Mouse (Mus musculus) spleen, postnatal 4 days (tissue): ENCODE measurements around the gene Kif6.

ENCODE experiments used
- DNase-seq, 2 experiments: peaks; one replicate each; pipeline ENCODE4 v3.0.0; 2022; ENCODE audit warnings: low spot score in 2 of 2

Gene Kif6

DNA sequence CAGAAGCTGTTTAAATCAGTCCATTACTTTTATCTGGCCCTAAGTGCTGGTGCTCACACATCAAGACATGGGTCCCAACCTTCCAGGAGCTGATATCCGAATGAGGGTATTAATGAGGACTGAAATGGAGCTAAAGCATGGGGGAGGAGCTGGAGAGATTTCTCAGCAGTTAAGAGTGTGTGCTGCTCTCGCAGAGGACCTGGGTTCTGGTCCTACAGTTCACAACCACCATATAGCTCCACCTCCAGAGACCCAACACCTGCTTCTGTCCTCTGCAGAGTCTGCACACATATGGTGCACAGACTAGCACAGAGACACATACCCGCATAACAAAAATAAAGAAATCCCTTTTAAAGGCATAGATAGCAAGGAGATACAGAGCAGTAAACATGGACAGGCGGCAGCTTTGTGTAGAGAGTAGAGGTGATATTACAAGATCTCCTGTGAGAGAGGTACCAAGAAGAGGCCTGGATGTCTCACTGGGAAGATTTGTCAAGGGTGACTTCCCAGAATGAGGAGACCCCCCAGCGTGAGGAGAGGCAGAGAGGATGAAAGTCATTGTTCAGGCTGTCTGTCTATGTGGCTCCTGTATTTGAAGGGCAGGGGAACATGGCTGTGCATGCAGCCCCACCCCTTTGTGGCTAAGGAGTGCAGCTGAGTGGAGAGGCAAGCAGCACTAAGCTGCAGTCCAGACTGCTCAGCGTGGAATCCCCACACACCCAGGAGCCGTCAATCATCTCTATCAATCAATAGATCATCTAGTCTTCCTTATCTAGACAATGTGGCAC lies 173.4 kb downstream of the Kif6 start:
- no peak for DNase-seq

DNA sequence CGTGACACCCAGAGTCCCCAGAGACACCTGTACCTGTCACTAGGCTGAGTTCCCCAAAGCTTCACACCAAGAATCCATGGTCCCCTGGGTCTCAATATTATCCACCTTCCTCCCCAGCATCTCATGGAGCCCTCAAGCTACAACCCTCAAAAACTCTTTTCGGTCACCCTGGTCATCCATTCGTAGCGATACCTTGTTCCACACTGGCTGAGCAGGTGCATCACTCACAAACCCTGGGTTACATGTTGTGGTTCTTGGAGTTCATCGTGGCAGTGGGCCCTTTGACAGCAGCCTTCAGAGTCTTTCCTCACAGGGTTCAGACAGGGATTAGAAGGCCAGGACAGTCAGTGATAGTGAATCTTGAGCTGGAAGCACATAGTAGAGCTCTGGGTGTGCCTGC lies 176.6 kb downstream of the Kif6 start:
- no peak for DNase-seq

DNA sequence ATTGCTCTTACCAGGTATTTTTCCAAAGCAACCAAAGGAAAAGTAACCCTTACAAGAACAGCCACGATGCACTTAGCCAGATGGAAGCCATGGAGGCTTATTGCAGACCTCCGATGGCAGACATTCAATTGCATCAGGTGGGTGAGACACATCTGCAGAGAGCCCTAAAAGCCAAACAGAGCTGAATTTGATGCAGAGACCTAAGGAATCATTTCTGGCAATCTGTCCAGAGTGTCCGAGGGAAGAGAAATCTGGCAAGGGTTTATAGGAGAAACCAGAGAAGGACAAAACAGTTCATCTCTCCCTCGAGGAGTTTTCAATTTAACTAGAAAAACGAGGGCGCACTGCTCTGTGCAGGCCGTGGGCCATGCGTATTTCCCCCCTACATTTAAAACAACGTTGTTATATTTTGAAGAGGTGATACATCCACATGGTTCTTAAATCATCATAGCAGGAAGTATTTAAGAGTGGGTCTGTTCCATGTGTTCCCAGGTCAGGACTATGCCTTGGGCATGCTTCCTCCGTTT lies 177.3 kb downstream of the Kif6 start:
- DNase-seq: no peak

DNA sequence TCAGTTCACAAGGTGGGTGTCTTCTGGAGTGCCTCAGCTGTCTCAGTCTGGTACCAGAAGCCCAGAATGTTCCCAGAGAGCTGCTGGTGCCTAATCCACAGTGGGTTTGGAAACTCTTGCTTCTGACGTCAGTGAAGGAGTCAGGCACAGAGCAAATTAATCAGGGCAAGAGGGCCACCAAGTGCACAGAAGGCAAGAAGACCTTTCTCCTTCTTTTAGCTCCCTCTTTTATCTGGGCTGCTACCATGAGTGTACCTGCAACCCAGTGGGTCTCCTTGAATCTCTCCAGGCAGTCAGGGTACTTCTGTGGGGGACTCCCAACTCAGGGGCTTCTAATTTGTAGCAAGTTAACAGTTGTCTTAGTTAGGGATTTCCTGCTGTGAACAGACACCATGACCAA lies 178.0 kb downstream of the Kif6 start:
- DNase-seq: no peak

DNA sequence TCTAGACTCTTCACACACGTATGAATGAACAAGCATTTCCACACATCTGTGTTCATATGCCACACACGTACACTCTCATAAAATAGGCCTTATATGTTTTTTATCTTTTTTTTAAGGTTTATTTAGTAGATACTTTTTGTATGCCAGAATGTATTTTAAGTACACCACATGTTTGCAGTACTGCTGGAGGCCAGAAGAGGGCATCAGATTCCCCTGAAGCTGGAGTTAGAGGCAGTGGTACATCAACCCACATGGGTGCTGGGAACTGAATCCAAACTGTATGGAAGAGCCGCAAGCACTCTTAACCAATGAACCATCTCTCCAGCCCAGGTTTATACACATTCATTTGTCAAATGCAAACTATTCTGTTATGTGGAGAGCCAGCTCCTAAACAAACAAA lies 179.0 kb downstream of the Kif6 start:
- DNase-seq: no peak

DNA sequence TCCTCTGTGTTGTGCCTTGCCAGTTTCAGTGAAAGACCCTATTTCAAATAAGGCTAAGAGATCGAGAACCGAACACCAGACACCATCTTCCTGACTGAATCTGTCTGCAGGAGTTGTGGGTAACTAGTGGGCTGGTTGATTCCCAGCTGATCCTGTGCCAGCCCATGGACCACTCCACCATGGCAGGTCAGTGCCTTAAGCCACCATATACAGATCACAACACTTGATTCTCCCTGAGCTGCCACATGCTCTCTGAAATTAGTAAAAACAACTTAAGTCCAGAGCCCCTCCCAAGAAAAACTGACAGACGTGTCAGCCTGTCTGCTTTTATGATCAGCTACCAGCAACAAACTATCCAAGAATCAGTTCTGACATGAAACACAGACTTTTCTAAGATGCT lies 180.3 kb downstream of the Kif6 start:
- no peak for DNase-seq

DNA sequence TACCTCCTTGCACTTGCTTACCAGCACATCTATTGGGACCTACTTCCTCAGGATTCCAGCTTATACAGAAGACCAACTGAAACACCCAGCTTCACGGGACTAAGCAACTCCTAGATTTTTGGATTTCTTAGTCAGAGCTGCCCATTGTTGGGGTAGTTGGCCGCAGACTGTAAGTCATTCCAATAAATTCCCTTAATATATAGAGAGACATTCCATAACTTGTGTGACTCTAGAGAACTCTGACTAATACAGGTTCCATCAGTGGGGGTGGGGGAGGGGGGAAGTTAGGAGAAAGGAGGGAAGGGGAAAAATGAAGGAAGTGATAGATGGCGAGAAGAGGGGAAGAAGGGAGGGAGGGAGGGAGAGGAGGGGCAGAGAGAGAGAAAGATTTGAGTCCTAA lies 181.2 kb downstream of the Kif6 start:
- no peak for DNase-seq

DNA sequence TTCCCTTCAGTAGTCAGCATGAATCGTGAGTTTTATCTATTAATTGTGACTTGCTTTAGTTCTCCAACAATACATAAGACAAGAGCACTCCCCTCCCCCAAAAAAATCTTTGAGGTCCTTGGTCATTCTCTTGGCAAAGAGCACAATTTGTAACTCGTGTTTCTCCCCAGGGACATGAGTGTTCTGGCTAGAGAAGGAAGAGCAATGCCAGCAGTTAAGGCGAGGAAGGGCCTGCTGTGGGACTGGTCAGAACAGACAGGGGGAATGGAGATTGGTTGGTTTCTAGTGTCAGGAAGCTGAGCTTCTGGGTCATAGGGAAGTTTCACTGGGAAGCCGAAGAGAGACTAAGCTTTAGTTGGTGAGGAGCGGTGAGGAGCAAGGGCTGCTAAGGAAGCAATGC lies 184.2 kb downstream of the Kif6 start:
- no peak for DNase-seq

DNA sequence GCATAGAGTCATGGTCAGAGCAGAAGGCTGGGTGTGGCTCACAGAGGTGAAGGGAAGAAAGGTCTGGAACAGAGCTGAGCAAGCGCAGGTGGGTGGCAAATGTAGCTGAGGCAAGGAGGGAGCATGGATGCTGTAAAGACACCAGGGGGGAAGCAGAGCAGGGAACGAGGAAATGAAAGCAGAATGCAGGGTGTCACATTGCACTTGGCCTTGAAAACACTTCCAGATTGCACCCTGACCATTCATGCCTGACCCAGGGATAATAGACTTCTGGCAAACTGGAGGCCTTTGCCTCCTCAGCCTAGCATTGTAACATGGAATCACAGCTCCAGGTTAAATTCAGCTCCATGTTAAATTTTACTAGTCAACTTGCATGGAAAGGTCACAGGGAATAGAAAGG lies 185.2 kb downstream of the Kif6 start:
- DNase-seq: no peak

DNA sequence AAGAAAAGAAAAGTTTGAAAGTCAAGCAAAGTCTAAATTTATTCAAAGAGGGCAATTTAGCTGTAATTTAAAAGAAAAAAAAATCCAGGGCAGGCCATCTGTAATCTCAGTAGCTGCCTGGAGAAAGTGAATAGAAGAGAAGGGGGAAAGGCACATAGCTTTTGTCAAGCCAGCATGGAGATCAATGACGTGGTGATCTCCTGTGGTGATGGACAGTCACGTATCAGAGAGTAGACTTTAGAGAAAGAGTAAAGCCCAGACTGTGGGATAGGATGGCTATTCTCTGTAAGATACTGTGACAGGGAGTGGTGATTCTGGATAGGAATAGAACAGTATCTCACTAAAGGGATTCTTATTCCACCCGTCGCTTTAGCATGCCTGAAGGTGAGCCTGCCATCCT lies 192.5 kb downstream of the Kif6 start:
- DNase-seq: no peak

DNA sequence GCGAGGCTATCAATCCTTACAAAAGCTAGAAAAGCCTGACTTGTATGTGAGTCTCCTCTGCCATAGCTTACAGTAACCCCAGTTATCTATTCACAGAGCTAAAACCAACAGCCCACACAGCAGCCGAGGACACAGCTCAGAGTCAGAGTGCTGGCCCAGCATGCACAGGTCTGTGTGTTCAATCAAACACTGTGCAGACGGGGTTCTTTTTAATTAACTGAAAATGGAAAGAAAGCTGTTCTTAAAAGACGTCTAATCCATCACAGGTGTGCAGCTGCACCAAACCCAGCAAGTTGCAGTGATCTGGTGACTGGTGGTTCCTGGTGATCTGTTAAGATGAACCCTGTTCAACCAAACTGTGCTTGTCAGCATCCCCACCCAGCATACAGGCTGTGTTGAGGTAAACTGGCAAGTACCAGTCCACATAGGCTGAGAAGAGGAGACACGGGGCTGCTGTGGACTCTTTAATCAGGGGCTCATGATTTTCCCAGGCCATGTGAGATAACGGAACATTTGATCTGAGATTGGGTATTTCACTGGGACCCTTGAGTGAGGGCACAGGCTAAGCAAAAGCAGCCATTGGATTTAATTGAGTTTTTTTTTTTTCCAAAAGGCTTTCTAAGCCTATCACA lies 193.9 kb downstream of the Kif6 start:
- DNase-seq: no peak

DNA sequence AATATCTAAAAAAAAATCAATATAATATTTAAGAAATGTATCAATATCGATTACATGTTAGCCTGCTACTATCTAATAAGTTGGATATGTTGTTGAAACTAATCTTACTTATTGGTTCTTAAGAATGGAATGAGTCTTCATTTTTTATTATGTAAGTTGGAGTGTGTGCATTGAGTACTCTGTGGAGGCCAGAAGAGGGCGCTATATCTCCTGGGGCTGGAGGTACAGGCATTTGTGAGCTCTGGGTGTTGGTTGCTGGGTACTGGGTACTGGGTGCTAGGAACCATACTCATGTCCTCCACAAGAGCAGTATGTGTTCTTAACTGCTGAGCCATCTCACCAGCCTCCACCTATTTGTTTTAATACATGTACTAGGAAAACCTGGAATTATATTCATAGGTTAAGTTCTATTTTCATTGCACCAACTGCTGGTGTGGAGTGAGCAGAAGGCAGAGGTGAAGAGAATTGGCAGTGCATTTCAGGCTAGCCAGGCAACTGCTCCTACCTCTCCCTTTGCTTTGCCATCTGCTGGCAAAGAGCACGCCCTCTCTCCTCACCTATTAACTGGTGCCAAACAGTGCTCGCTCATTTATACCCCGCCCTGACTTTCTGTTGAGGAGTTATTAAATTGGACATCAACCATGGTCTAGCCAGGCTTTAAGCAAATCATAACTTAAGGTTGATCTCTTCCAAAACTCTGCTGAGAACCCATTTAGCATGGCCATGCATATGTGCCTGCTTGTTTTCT lies 199.1 kb downstream of the Kif6 start:
- no peak for DNase-seq

DNA sequence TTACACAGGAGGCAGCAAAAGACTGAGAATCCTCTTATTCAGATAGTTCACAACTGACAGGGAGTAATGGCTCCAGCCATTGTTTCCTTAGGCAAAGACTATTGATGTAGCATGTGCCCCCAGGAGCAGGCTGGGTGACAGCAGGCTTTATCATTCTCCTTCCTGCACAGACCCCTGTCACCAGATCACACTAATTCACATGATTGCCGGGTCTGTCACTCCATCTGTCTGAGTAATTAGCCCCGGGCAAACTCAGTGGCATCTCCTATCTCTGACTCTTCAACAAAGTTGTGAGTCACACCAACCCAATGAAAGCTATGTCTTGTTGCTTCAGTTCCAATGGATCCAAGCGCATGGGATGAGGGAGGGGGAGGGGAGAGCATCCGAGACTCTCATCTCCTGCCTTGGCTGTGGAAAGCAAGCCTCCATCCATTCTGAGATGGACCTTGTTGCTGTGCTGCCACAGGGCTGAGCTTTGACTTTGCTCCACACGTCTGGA lies 201.2 kb downstream of the Kif6 start:
- no peak for DNase-seq

DNA sequence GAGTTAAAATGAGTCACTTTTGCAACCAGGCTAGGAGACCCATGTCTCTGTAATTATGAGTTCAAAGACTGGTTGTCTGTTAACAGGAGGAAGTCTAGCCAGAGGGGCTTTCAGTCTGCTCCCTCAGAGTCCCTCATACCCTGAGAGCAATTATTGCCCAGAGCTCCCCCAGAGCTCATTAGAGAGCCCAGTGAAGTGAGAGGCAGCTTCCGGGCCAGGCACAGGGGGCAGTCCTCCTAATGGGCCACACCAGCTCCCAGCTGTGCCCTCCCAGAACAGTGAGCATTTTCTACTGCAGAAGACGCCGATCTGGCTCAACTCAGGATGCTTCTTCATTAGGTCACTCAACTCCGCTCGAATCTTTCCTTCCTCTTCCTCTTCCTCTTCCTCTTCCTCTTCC lies 201.8 kb downstream of the Kif6 start:
- no peak for DNase-seq

DNA sequence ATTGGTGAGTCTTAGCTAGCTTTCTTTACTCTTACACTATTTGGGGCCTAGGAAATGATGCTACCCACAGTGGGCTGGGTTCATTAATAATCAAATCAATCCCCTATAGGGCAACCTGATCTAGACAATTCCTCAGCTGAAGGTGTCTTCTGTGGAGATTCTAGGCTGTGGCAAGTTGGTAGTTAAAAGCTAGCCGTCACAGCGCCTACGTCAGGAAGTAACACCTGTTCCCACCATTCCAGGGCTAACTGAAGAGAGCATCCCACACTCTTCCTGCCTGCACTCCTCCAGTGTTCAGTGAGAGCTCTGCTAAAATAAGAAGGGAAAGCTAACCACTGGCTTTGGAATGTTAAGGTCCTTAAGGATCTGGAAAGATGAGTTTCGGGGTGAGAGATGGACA lies 205.3 kb downstream of the Kif6 start:
- DNase-seq: no peak

DNA sequence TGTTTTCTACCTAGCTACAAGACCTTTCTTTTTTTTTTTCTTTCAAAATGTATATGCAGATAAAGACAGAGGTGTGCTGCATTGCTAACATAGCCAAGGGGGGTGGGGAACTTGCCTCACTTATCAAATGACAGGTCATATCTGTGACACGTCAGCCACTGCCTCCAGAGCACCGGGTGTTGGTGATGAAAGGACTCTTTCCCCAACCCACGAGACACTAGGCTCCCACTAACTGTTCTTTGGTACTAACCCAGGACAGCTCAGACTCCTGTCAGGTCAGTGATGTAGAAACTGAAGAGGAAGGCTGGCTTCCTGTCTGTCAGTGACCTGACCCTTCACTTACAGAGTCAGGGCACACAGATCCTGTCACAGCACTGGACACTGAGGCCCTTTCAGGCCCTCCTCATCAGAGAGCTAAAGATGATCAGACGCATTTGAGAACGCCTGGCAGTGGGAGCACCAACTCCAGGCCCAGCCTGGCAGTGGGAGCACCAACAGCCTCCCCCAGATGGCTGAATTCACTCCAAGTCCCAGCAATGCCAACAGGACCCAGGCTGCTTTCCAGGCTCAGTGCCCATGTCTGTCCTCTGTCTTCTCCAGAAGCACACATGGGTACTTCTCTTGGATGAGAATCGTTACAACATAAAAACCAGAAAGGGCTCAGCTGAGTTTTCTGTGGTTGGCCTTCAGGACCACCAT lies 209.4 kb downstream of the Kif6 start:
- DNase-seq: no peak

DNA sequence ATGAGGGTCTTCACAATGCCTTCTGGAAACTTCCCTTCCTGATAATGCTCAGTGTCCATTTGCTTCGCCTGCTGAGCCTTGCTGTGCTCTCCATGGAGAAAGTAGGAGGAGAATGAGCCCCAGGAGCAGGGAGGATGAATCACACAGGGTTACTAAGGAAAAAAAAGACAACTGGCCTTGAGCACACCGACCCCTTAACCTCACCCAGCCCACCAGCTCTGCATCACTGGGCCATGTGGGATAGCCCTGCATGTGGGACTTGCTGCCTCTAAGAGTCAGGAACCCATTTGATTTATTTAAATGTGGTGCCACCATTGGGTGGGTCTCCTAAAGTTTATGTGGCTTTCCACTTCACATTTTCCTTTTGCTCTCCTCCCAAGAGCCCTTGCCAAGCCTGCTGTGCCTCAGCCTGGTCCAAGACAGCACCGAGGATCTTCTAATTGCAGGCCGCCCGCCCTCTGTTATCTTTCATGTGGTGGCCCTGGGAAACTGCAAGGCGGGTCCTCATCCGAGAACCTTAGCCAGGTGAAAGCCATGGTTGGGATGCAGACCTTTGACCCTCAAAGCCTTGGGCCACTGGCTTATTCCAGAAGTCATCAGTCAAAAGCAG lies 210.0 kb downstream of the Kif6 start:
- DNase-seq: no peak

DNA sequence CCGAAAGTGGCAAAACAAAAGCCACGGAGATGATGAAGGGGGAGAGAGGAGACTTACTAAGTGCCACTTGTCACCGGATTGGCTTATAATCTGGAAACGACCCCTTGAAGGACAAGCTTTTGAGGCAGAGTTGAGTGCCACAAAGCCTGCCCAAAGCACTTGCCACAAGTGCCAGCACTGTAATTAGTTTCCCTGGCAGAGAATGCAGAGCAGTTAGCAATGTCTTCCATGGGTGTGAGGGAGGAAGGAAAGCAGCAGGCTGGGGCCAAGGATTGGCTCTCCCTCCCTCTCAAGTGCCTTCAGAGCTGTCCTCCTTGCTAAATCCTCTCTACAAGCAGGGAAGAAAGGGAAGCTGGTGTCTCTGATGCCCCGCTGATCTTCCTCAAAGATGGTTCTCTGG lies 210.9 kb downstream of the Kif6 start:
- DNase-seq: no peak

DNA sequence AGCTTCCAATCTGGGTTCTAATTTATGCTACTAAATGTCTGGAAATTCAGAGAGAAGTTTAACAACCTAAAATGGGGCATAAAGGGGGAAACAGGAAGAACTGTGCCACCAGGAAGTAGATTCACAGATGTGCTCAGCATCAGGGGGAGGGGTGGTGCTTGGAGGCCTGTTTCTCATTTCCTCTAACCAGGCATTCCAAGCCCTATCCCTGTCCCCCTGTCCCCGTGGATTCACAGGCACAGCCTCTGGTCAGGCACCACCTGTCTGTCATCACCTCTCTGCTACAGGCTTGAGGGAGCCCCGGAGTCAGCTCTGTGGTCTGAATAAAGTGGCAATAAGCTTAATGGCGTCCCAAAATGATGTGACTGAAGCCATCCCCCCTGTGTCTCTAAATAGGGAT lies 216.8 kb downstream of the Kif6 start:
- no peak for DNase-seq

DNA sequence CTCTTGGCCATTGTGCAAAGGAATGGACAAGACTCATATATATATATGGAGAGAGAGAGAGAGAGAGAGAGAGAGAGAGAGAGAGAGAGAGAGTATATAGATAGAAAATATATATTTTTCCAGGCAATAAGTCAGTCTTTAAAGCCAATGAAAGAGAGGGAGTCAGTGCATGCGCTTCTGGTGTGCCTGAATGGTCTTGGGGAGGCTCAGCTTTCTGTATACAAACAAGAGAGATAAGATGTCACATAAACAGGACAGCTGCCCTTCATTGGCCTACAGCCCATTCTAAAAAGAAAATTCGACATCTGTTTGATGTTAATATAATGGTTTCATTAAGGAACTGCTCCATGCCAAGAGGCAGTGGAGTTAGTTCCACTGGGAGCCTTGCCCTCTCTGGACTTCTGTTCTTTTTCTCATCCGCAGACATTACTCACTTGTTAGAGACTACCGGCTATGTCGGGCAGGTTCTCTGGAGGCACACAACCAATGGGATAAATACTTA lies 219.2 kb downstream of the Kif6 start:
- no peak for DNase-seq

DNA sequence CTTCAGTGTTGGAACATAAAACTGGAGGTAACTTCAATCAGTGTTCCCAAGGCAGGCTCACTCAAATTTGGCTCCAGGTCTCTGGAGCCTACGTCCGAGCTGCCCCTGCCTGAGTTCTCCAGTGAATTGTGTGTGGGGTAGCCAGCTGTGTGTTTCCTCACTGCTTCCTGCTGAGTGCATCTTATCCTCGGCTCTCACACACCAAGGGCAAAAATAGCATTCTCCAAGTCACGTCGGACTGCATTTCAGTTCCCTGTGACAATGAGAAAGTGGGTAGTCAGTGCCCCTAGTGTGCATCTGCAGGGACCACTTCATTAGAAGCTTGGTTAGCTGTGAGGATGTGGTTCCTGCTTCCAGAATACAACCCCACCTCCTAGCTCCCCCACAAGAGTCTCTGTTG lies 222.5 kb downstream of the Kif6 start:
- DNase-seq: no peak
